Mouse (Mus musculus) cerebellum, postnatal 36 days (tissue): ENCODE data around the gene Cox14.
"Not testable (repeated sequence)": the region's sequence is repeated elsewhere in the genome, so short reads cannot be mapped to it uniquely, and the experiment has no call there.

Source experiments
- DNase-seq, 2 experiments: peaks; one replicate each; pipeline ENCODE4 v3.0.0; 2021 to 2022; ENCODE audit warnings: mixed read lengths in 2 of 2

Cox14 gene

GRCm38 (mm10) chr15:99725341-99726155, at the start of gene Cox14:
Gene Cox14, plus strand, starts transcription at chr15:99725618.
- peak; percentile 95 to 98 for DNase-seq

DNA sequence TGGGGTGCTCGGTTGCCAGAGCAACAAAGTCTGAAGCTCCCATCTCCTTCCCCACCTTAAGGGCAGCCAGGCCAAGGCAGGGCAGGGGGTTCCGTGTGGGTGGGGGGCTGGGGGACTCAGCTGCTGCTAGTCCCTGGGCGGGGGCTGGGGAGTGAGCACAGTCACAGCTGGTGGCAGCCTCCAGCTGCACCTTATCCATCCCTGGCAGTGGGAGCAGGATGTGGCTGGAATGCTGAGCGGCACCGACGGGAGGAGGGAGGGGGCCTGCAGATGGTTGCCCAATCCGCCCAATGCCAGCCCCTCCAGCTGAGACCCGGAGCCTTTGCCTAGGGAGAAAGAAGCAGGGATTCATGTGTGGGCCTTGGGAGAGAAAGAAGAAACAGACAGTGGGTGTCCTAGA, 48.3 kb upstream of the Cox14 start:
- no peak for DNase-seq

DNA sequence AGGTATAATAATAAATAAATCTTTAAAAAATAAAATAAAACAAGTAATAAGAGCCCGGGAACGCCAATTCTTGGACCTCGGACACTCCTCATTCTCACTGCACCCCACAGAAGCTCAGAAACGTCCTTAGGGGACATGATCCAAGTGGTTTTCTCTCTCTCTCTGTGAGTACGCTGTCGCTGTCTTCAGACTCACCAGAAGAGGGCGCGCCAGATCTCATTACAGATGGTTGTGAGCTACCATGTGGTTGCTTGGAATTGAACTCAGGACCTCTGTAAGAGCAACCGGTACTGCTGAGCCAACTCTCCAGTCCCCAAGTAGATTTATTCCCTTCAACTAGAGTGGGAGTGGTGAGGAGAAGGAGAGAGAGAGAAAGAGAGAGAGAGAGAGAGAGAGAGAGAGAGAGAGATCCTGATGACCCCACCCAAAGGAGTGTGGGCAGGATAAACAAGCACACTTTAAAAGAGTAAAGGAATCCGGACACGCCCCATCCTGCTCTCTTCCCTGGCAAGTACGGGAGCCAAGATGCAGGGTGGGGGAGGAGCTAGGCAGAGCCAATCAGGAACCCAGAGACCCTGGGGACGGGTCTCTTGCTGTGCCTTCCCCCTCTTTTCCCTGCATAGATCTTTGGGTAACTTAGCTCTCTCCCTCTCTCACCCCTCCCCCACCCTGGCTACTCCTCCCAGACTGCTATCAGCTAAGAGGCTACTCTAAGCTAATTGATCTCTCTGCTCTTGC, 47.2 kb upstream of the Cox14 start:
- no peak for DNase-seq

GRCm38 (mm10) chr15:99679008-99679407, 46.4 kb upstream of the Cox14 start:
- DNase-seq, result no peak

GRCm38 (mm10) chr15:99682880-99683279, 42.5 kb upstream of the Cox14 start:
- no peak for DNase-seq

- DNase-seq, result no peak
Observed at GRCm38 (mm10) chr15:99684156-99684555, 41.3 kb upstream of the Cox14 start.

DNA sequence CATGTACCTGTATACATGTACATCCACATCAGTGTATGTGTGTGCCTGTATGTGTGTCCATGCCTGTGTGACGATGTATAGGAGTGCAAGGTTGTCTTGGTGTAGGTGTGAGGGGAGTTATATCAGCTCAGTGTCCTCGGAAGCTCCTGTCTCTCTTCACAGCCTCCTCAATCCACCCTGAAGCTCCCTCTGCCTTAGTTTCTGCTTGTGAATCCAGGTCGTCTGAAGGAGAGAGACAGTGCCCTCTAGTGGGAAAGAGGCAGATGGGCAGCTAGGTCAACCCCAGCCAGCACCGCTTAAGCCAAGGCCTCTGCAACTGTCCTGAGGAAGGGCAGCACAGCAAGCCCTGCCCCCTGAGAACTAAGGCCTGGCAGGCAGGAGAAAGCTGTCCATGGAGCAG, 36.7 kb upstream of the Cox14 start:
- DNase-seq, result peak; percentile 65 to 74

DNA sequence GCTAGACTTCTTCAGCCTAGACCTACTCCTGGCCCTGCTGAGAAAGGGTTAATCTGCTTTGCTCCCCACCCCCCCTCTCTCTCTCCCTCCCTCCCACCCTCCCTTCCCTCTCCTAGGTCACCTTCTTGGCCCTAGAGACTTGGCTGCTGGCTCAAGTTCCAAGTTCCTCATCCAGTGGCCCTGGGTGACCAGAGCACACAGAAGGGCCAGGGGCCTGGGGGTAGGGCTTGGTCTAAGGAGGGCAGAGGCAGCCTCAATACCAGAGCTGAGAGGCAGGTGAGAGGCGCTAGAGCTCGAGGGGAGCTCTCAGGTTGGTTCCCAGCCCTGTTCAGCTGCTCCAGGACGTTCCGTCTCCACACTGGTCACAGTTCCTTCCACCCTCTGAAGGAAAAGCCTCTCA, 34.5 kb upstream of the Cox14 start:
- DNase-seq, result no peak

GRCm38 (mm10) chr15:99691976-99692375, 33.4 kb upstream of the Cox14 start:
- DNase-seq, result no peak

- DNase-seq, result no peak
Observed at GRCm38 (mm10) chr15:99697309-99697708, 28.1 kb upstream of the Cox14 start.

DNA sequence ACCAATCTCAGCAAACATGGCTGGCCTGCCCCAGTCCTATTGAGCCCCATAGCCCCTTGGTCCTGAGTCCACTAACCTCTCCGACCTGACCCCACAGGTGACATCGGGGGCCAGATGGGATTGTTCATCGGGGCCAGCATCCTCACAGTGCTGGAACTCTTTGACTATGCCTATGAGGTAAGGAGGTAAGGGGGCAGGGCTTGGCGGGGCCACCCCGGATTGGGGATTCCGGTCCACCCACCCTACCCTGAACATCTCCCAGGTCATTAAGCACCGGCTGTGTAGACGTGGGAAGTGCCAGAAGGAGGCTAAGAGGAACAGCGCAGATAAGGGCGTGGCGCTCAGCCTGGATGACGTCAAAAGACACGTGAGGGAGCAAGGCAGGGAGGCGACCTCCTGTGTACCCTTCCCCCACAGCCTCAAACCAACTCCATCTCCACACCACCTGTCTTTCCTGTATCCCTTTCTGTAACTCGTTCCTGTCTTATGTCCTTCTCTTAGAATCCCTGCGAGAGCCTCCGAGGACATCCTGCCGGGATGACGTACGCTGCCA, 26.8 kb upstream of the Cox14 start:
- no peak for DNase-seq

DNA sequence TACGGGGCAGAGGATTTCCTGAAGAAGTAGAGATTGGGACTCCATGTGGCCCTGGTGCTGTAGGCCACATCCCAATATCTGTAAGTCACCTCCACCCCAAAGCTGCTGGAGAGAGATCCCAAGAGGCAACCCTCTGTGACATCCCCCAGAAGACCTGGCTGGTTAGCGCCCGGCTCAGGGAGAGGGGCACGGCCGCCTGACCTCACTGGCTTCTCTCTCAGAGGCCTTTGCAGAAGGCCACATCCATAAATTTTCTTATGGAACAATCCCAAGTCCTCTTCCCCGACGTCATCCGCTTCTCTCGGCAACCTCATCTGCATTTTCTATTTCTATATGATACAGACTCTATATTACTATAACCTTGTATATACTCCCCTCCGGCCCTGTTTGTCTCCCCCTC, 25.7 kb upstream of the Cox14 start:
- no peak for DNase-seq

GRCm38 (mm10) chr15:99700219-99701106, 25.0 kb upstream of the Cox14 start:
- DNase-seq, result no peak

GRCm38 (mm10) chr15:99701640-99701998, 23.8 kb upstream of the Cox14 start:
- not testable (repeated sequence) for DNase-seq

- DNase-seq, result peak; percentile 96 to 97
Observed at GRCm38 (mm10) chr15:99701999-99702900, 23.2 kb upstream of the Cox14 start, which contains the start of gene Smarcd1. Gene Smarcd1, plus strand, starts transcription at chr15:99702129.

- DNase-seq, result no peak
Observed at GRCm38 (mm10) chr15:99703104-99703503, 22.3 kb upstream of the Cox14 start.

DNA sequence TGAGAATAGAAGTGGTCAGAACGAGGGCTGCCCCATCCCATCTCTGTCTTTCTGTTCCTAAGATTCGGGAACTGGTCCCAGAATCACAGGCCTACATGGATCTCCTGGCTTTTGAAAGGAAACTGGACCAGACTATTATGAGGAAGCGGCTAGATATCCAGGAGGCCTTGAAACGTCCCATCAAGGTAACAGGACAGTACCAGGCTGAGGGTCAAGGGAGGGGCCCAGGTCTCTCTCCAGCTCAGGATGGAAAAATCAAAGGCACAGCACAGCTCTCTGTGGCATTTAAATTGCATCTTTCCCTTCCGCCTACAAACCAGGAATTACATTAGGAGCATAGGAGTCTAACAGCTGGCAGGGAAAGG, 21.8 kb upstream of the Cox14 start:
- no peak for DNase-seq

- DNase-seq, result no peak
Observed at GRCm38 (mm10) chr15:99704041-99704681, 21.3 kb upstream of the Cox14 start.

GRCm38 (mm10) chr15:99704881-99705280, 20.5 kb upstream of the Cox14 start:
- no peak for DNase-seq

- DNase-seq, result peak; percentile 70 to 76
Observed at GRCm38 (mm10) chr15:99705440-99706048, 19.9 kb upstream of the Cox14 start, which contains the start of gene Gm17349. Gene Gm17349, minus strand, starts transcription at chr15:99705490.

DNA sequence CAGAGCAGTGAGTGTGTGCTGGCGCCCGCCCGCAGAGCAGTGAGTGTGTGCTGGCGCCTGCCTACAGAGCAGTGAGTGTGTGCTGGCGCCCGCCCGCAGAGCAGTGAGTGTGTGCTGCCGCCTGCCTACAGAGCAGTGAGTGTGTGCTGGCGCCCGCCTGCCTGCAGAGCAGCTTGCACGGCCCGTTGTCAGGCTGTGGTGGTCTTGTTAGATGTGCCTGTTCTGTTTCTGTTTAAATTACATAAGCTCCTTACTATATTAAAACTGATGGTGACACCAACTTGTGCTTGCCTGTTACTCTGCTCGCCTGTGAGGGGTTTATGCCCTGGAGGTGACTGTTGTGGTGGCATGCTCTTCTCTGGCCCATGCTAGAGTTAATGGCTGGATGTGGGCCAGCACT, 17.2 kb upstream of the Cox14 start:
- DNase-seq, result no peak
